Mouse (Mus musculus): ENCODE data around the gene Cfap99.

DNA sequence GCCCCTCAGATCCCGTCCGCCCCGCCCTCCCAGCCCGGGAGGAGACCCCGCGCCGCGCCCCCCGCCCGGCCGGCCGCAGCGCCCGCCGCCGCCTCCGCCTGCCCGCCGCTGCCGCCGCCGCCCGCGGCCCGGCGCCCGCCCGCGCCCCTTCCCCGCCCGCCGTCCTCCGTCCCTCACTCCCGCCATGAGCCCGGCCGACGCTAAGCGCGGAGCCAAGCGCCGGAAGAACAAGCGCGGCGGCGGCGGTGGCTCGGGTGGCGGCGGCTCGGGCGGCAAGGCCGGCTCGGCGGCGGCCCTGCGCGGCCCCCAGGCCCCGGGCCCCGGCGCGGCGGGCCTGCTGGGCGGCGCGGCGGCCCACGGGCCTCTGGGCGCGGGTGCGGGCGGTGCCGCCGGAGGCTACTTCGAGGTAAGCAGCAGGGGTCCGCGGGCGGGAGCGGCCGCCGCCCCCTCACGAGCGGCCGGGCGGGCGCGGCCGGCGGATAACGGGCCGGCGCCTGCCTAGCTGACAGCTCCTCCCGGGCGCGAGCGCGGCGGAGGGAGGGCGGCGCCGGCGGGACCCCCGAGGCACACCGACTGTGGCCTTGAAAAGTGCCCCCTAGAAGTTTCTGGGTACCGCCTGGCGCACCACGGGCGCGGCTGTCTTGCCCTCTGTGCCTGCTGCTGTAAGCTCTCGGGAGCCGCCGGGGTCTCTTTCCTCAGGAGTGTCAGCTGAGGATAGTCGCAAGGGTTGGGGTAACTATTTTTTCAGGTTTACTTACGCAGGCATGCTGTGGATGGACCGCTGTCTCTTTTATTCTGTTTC, 81.8 kb downstream of the Cfap99 start:
- TF ChIP-seq CTCF (IDR thresholded peaks at IDR 0.05; ENCODE audit: low read depth, low read length) (no peak), POLR2A (IDR thresholded peaks at IDR 0.05; ENCODE audit: extremely low read depth, insufficient read depth, low read length) (no peak)
